Mouse (Mus musculus) adrenal gland, adult 2 months (tissue): ENCODE results near the gene Mcrip2. TPM values are rescaled to one million over a fixed set of nuclear protein-coding genes. Genes with fewer than 3 reads are reported as not detected.
A peak's percentile ranks its signal among the peaks of the same experiment; 100 is the strongest.

Source experiments
- DNase-seq: peaks from one replicate; pipeline ENCODE4 v3.0.0; 2021
- long read RNA-seq: library from polyadenylated mRNA; stranded (forward); transcript quantifications from one replicate; pipeline ENCODE4 v2.0.0, GENCODE M21; 2021
- polyA plus RNA-seq: library from polyadenylated mRNA; depleted of rRNA; stranded (reverse); fragments of >200 nt; gene quantifications from 2 replicates; pipeline ENCODE4 v1.2.3, GENCODE M21; 2012; rRNA removed
- total RNA-seq, 2 experiments: library from RNA; stranded (reverse); gene quantifications; 2 replicates each; pipeline ENCODE4 v1.2.3; 2021

The Mcrip2 gene
- 100 to 1,000 TPM; 302 to 466 TPM for total RNA-seq
- polyA plus RNA-seq = 1,490 and 1,757 TPM in 2 replicates
- long read RNA-seq, transcript Mcrip2-206 (6 exons, 945 nt) = minor isoform, 17 of 234 reads
- long read RNA-seq, transcript Mcrip2-201 (5 exons, 842 nt) = major isoform, 154 of 234 reads
- long read RNA-seq, partial matches to known transcripts = 41 of 234 reads
- long read RNA-seq, other reads (novel, unspliced or antisense) = 17 of 234 reads

DNA sequence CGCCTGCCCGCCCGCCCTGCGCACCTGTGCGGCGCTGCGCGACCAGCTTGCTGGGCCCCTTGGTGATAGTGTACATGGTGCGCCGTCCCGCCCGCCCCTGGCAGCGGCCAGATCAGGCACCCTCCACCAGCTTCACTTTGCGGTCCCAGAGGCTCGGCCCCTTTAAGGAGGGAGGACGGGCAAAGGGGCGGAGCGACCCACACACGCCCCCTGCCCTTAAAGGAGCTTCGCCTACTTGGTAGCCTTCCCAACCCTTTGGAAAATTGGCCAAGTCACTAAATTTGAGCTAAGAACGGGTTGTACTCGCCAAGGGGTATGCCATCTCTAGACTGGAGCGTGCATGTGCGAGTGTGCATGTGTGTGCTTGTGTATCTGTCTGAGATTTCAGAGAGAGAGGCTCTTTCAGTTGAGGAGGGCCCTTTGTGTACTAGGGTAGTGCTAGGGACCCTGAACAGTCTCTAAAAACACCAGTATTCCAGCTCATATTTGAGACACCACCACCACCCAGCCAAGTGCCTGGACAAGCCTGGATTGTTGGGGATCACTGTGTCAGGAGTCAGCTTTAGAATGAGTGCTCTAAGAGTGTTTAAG lies at the start of gene Mcrip2:
Gene Mcrip2 (minus strand): TSS at position 164 of the 591 bp plus-strand sequence.
- peak; percentile 95 for DNase-seq

DNA sequence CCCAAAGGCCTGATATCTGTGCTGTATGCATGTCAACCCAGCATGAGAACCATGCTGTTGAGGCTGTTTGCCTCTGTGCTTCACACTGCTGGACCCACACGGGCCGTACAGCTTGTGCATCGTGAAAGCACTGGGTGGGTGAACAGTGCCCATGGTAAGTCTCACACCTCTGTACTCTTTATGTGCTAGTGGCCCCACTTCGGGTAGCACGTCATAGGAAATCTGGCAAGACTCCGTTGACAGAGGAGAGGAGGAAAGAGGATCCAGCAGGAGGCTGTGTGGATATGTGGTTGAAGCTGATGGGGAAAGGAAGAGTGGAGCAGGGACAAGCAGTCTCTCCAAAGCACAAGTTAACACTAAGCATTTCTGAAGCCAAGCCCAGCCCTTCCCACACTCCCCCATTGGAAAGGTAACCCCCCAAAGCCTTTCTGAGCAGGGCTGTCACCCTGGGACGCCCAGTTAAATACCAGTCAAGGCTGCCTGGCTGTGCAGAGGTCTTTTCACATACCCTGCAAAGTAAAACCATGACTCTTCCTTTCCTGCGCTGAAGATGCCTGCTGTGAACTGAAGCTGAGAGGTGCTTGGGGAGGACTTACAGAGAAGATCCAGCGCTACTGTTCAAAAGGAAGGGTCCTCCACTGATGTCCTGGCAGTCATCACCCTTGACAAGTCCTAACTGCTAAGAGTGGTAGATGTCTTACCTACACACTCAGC lies 49.6 kb upstream of the Mcrip2 start:
- no peak for DNase-seq

DNA sequence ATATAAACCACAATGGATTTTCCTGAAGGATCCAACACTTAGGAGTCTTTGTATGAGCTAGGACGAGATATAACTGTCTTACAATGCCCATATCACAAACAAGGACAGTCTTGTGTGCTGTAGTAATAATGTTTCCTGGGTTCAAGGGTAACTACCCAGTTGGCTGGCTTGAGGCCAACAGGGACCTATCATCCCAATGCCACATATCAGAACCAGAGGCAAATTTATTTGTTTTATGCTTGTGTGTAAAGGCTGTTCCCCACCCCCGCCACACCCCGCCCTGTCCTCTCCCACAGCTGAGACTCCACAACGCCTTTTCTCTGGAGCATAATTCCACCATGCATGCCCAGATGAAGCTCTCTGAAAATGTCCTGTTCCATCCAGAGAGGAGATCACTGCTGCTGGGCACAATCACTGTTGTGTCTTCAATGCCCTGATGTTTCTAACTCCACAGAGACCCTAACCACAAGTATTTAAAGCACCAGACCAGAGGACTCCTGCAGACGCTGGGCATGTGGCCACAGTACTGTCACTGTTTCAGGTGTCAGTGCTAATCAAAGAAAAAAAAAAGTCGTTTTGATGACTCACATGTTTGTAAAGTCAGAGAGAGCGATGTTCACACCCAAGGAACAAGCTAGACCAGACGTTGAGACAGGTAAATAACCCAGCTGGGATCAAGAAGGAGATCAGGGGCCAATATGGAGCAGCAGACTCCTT lies 48.5 kb upstream of the Mcrip2 start:
- DNase-seq = peak; percentile 83

DNA sequence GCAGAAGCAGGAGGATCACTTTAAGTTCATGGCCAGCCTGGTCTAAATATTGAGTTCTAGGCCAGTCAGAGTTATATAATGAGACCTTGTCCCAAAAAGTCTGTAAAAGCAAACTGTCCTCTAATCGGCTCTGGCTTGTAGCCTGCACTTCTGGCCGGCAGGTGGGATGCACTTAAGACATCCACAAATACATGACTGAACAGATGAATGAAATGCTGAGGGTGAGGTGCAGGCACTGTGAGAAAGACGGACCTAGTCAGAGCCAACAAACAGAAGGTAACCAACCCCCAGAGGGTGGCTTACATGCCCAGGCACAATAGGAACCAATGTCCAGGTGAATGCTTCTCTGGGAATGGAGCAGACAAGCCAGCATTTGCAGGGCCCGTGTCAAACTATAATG lies 45.7 kb upstream of the Mcrip2 start:
- DNase-seq = peak; percentile 23

DNA sequence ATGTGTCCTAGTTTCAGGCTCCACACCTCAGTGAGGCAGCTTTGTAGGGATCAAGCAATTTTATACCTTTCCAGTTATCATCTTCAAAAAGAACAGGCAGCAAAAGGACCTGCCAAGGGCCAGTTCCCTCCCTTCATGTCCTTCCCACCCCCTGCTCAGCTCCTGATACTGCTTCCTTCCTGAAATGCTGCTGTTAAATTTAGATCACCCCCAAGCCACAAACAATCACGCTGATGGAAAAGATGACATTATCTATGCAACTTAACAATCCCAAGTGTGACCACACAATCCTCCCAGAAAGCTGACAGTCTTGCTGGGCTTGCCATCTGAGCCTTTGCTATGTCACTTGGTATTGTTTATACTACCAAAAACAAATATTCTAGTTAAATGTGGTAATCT lies 45.3 kb upstream of the Mcrip2 start:
- peak; percentile 37 for DNase-seq

DNA sequence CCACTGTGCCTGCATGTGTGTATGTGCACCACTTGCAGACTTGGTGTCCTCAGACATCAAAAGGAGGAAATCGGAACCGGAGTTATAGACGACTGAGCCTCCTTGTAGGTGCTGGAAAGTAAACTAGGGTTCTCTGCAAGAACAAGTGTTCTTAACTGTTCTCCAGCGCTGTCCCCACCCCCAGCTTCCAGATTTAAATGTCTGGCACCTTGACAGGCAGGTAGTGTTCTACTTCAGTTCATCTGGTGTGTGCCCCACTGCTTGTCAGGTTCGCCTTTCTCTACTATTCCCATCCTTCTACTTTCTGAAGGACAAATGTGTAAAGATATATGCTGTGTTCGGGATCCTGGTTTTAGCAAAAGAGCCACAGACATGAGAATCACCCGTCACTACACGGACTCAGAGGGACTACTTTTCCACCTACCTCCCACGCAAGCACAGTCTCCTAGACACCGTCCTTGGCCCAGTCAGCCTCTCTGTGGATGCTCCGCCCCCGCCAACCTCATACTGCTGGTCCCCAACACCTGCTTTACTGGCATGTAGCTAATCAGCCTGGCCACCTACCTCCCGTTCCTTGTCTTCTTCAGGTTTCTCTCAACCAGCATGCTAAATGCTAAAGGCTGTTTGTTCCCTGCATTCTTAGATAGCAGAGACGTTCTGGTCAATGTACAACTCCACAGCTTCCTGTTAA lies 44.8 kb upstream of the Mcrip2 start:
- peak; percentile 80 for DNase-seq

DNA sequence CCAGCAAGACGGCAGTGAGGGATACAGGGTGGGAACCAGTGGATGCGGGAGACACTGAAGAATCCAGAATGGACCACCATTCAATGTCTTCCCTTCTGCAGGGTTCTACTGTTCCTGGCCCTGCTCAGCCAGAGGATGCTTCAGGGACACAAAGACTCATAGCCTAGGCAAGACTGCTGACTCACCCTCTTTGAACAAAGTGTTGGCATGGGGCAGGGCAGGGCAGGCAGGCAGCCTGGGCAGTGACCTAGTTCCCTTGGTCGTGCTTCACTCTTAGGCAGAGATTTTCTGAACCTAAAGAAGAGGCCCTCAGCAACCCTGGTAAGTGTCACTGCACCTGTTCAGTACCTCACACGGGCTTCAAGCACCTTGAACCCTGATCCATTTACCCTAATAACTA lies 43.3 kb upstream of the Mcrip2 start:
- peak; percentile 87 for DNase-seq

DNA sequence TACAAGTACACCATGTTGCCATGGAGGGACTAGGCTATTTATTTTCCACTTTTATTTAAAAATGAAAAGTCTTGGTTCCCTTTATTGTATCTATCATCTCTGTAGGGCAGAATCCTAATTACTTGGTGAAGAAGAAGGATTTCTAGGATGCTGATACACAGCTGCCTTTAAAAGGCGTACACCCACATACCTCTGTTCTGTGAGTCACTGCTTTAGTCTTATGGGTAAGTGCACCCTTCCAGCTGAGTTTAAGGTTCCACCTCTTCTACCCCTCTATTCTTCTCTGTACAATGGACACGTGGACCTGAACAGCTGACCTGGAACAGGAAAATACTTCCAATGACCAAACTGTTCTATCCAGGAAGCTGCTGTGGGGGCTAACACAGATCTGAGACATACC lies 39.1 kb upstream of the Mcrip2 start:
- DNase-seq = no peak

DNA sequence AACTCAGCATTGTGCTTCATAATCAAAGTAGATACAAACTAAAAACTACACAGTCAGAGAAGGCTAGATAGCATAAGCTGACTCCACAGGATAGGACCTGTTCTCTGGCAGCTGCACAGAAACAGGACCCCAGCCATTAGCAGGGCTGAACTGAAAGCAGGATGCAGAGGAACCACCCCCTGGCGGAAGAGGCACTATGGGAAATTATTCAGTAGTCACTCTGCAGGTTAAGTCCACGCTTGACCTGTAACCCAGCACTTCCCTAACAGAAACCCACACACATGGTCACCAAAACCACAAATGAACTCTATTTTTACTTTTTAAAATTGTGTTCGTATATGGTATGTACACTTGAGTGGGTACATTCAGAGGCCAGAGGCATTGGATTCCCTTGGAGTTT lies 34.5 kb upstream of the Mcrip2 start:
- DNase-seq = no peak

DNA sequence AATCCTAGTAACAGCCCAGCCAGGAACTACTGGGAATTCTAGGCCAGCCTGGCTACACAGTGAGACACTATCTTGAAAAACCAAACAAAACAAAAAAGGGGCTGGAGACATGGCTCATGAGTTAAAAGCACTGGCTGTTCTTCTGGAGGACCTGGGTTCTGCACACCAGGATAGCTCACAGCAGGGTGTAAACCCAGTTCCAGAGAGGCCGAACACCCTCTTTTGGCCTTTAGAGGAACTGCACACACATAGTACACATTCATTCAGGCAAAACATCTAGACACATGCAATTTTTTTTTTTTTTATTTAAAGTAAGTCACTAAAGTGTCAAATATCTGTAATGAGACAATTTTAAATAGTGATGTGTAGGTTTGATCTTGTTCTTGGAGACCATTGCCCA lies 31.6 kb upstream of the Mcrip2 start:
- DNase-seq = no peak

DNA sequence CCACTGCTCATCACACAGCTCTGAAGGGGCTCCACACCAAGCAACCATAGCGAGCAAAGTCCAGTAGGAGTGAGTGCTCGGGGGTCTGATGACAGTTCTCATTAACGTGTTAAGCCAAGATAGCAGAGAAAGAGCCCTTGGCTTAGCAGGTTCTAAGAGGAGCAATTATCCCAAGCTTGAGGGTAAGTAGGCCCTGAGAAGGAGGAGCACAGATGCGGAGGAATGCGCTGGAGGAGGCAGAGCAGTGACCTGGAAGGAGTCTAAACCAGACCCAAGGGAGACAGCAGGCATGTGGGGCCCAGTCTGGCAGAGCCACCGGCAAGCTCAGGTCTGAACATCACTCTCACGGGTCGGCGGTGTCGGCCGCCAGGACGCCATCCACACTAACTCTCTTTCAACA lies 27.3 kb upstream of the Mcrip2 start:
- DNase-seq = no peak

DNA sequence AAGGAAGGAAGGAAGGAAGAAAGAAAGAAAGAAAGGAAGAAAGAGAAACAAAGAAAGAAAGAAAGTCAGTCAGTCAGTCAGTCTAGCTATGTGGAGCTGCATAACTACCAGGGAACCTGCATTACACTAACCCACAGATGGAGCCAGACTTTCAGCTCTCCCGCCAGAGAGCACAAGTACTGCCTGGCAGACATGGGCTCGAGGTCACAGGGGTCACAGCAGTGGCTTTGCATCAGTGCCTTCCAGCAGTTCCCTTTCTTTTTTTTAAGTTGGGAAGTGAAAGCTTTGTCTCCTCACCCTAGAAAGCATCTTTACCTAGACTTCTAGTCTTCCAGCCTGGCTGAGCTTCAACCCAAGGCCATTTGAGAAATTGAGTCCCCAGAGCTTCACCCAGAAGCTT lies 26.9 kb upstream of the Mcrip2 start:
- DNase-seq = no peak

DNA sequence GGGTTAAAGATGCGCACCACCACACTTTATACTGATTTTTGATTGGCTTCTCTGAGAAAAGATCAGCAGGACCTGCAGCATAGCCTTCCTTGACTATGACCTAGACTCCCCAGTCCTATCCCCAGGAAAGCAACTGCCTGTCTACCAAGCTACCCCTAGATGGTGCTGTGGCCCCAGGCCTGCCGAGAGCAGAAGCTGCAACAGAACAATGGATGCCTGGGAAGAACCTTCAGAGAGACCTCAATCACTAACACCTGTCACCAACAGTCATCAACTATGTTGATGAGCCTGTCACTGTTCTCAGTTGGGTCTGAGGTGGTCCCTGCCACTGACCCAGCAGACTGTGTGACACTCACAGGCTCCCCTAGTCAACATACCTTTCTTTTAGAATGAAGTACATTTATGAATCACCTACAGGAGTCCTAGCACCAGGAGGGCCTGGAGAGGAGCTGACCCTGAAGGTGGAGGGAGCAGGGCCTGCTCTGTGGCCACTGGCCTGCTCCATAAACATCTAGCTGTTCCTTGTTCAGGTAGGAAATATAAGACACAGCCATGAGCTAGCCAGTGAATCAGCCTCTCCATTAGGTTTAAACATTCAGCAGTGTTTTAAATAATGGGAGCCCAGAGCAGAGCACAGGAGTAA lies 25.5 kb upstream of the Mcrip2 start:
- peak; percentile 82 for DNase-seq

DNA sequence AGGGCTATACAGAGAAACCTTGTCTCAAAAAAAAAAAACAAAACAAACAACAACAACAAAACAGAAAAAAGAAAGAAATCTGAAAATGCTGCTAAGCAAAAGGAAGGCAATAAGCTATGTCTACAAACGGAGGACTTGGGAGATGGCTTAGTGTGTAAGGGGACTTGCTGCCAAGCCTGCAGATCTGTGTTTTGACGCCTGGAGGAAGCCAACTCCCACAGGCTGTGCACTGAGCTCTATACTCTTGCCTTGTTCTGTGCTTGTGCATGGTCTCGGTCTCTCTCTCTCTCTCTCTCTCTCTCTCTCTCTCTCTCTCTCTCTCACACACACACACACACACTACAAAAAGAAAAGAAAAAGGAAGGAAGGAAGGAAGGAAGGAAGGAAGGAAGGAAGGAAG lies 20.3 kb upstream of the Mcrip2 start:
- DNase-seq = no peak

DNA sequence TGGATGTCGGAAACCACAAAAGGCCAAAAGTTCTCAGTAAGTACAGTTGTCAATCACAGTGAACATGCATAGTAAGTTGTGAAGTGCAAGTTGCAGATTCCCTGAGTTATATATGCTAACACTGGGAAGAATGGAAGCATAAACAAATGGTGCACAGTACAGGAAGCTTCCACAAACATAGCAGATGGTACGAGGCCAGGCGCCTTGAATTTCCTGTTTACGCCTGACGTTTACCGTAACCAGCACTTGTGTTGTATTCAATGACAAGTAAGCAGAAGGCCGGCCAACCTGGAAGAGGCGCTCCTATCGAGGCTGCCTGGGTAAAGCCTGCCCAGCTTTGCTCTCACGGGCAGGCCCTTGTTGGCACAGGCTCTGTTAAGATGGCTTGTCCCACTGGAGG lies 18.9 kb upstream of the Mcrip2 start:
- DNase-seq = no peak

DNA sequence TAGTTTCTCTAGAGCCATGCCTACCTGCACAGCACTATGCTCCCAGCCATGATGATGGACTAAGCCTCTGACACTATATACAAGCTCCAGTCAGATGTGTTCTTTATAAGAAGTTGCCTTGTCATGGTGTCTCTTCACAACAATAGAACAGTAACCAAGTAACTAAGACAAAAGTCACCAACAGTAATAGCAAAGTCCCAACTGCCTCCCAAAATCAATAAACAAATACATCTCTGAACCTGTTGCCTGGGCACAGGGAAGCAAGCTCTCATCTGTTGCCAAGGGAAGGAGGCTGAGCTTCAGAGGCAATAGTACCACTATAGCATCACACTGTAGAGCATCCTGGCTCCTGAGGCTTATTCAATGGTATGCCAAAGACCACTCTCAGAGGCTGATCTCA lies 18.2 kb upstream of the Mcrip2 start:
- no peak for DNase-seq

DNA sequence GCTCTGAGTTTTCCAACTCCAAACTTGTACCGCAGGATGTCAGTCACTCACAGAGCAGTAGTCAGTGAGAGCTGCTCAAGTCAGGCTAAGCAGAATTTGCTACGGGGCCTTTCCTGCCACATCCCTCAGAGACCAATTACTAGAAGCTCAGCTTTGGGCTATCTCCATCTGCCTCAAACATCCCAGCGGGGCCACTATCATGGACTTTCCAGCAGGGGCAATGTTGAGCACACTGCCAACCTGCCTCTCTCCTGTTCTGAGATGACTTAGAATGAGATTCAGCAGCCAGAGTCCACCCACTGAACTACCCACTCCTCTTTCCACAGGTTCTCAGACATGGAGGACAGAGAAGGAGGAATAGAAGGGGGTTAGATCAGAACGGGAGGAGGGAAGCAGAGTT lies 17.1 kb upstream of the Mcrip2 start:
- DNase-seq = no peak

DNA sequence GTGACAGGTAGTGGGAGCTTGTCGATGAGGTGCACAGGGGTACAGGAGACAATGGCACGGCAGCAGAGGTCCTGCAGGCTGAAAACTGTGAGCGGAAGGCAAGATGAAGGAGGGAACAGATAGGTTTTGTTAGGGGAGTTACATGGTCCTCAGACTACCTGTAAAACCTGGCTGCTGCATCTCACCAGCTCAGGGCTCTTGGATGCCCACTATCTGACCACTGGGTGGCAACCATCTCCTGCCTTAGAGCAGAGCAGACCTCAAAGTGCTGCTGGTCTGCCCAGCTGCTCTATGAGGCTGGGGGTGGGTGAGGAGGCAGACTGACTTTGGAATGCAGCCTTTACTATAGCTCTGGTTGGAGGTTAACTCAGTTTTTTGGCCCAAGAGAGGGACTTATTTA lies 15.3 kb upstream of the Mcrip2 start:
- DNase-seq = no peak

DNA sequence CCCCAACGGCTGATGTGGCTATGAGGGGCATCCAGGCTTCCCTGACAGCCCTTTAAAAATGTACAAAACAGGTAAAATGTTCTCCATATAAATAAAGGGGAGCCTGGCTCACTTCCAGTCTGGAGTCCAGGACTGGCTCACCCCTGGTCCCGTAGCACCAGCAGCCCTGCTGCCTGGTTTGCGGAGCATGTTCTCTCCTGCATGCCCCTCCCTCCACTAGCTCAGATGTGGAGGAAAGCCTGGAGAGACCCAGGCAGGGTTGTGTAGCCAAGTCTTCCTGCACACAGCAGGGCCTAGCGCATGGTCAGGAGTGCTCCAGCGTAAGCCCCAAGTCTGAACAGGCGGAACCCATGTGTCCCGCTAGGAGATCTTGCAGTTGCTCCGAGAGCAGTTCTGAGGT lies 14.7 kb upstream of the Mcrip2 start:
- no peak for DNase-seq

DNA sequence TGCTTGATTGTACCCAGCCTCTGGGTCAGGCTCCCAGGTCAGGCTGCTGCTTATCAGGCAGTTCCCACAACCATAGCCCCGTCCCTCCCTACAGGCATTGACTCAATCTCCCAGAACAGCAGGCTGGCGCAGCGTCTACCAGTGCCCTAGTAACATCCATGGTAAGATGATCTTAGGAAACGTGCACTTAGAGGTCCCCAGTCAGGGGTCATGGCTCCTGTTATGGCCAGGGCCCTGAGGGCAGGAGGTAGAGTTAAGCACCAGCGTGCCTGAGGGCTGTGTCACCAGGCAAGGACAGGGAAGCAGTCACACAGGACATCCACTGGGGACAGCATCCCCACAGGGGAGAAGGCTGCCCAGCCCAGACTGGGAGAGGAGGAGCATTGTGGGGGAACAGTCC lies 13.7 kb upstream of the Mcrip2 start:
- peak; percentile 36 for DNase-seq

DNA sequence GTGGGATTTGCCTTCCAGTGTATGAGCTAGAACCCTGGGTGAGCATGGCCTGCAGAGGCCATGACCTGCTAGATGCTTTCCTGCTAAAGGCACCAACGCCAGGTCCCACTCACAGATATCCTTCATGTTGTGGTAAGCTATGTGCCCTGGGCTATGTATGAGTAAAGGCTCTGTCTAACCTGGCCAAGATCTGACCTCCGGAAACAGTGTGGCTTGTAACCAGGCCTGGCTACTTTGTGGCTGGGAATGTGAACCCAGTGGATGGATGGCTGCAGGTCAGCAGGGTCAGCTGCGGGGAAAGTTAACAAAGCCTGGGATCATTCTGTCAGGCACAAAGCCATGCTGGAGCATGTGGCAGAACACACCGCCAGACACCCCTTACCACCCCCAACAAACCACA lies 13.1 kb upstream of the Mcrip2 start:
- DNase-seq = no peak
